Mouse (Mus musculus) gastrocnemius, postnatal 25 days (tissue): ENCODE data around the gene Gtf2ird1. TPM values are rescaled to one million over a fixed set of nuclear protein-coding genes. Genes with fewer than 3 reads are reported as not detected.
"Not testable (repeated sequence)": the region's sequence is repeated elsewhere in the genome, so short reads cannot be mapped to it uniquely, and the experiment has no call there.

Experiments
- DNase-seq: peaks from one replicate; pipeline ENCODE4 v3.0.0; 2022
- long read RNA-seq, 2 experiments: library from polyadenylated mRNA; stranded (forward); transcript quantifications; one replicate each; pipeline ENCODE4 v2.0.0; 2021
- total RNA-seq, 2 experiments: library from RNA; stranded (reverse); gene quantifications; 1 replicate in 1 of 2; 2 replicates in 1 of 2; pipeline ENCODE4 v1.2.3; 2021

Gene Gtf2ird1
- total RNA-seq = 1 to 10 TPM; 9.6 to 9.9 TPM
- long read RNA-seq, experiment 1, partial matches to known transcripts = 57 of 59 reads
- long read RNA-seq, experiment 1, other reads (novel, unspliced or antisense) = 0 of 59 reads
- long read RNA-seq, experiment 2, partial matches to known transcripts = 27 of 29 reads
- long read RNA-seq, experiment 2, other reads (novel, unspliced or antisense) = 1 of 29 reads

GRCm38 (mm10) chr5:134456503-134456962 is at the start of gene Gtf2ird1:
Gene Gtf2ird1 (minus strand): TSS chr5:134456716.
- peak; percentile 72 for DNase-seq

DNA sequence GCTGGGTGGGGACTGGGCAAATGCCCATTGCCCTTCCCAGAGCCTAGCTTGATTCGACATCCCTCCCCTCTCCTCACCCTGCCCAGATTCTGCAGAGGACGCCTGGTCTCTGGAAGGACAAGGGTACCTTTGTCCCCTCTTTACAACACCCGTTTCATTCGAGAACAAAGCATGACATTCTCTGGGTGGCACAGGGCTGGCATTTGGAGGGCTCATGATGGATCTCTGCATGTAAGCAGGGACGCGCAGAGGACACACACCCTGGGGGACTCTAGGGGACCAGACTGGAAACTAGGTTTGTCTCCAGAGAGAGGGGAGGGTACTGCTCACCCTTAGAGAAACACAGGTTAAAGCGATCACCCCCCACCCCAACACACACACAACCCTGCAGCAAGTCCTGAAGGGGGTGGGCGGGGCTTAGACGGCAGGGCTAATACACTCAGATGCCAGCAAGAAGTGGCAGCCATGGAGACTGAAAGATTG is 49.3 kb upstream of the Gtf2ird1 start:
- no peak for DNase-seq

- no peak for DNase-seq
These were observed 46.1 kb upstream of the Gtf2ird1 start for GRCm38 (mm10) chr5:134502591-134502990.

GRCm38 (mm10) chr5:134501453-134501852 is 44.9 kb upstream of the Gtf2ird1 start:
- no peak for DNase-seq

DNA sequence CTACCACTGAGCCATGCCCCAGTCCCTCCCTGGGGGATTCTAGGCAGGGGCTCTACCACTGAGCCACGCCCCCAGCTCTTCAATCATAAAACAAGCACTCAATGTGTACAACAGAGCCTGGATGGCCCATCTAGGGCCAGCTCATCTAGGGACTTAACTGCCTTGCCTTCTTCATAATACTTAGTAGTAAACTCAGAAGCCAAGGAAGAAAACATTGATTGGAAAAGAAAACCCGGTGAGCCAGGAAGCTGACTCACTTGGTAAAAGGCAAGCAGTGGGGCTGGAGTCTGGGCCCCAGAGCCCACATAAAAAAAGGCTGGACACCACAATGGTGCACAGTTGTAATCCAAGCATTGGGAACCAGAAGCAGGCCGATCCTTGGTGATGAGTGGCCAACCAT is 44.2 kb upstream of the Gtf2ird1 start:
- DNase-seq = no peak

GRCm38 (mm10) chr5:134500062-134500461 is 43.5 kb upstream of the Gtf2ird1 start:
- DNase-seq = peak; percentile 50

- DNase-seq = no peak
These were observed 40.5 kb upstream of the Gtf2ird1 start for GRCm38 (mm10) chr5:134497026-134497425.

- no peak for DNase-seq
These were observed 39.3 kb upstream of the Gtf2ird1 start for GRCm38 (mm10) chr5:134495796-134496195.

- DNase-seq = peak; percentile 73
These were observed 37.6 kb upstream of the Gtf2ird1 start for GRCm38 (mm10) chr5:134494142-134494541.

DNA sequence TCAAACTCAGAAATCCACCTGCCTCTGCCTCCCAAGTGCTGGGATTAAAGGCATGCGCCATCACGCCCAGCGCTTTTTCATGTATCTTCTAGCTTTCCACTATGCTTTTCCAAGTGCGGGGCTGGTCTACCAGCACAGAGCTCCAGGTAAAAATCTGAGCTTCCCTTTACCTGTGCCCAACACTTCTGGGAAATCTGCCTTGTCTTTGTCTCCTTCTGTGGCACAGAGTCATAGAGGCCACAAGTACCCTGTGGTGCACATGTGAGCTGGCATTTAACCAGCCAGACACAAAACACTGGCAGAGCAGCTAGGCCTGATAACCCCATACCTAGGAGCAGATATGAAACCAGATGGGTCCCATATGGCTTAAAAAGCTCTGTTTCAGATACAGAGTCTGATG is 36.4 kb upstream of the Gtf2ird1 start:
- no peak for DNase-seq

- peak; percentile 63 for DNase-seq
These were observed 35.3 kb upstream of the Gtf2ird1 start for GRCm38 (mm10) chr5:134491712-134492417.

DNA sequence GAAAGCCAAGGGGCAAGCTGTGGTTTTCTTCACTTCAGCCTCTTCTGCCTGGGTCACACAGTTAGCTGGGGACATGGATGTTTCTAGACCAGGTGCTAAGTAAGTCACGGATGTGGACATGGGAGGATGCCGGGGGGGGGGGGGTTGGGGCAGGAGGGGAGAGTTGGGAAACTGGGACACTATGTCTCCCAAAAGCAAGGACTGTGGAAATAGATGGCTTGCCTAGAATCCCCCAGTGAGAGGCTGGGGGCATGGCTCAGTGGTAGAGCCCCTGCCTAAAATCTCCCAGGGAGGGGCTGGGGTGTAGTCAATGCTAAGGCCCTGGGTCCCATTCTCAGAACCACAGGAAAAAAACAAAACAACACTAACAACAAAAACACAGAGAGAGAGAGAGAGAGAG is 34.7 kb upstream of the Gtf2ird1 start:
- DNase-seq = no peak

DNA sequence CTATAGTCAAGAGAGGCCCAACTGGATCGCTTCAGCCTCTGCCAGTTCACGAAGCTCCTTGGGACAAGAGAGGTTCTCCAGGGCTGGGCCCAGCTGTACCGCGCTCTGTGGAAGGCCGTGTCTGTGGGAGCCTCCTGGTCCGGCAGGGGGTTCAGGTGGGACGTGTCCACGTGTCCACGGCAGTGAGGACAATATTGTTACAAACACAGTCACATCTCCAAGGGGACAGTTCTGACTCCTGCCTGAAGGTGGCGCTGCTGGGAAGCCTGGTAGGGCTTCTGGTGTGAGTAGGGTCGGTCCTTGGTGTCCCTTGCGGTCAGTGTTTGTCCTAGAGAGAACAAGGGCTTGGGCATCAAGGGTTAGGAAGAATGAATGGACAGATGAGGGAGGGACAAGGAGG is 33.9 kb upstream of the Gtf2ird1 start:
- no peak for DNase-seq

DNA sequence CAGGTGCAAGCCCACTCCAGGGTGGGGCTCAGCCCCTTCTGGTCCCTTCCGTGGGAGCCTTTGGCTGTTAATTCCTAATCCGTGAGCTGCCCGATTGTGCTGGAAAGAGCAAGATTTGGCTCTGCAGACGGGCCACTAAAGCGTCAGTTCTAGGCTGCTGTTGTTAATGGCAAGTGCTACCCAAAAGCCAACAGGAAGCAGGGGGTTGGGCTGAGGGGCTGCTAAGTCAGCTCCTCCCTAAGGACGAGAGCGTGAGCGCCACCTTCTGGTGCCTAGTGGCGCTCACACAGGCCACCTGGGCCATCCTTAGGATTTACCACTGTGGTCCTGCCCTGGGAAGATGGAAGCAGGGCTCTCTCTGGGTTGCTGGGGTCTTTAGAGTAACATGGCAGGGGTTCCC is 33.1 kb upstream of the Gtf2ird1 start:
- no peak for DNase-seq

- no peak for DNase-seq
These were observed 32.1 kb upstream of the Gtf2ird1 start for GRCm38 (mm10) chr5:134488596-134488995.

GRCm38 (mm10) chr5:134488042-134488441 is 31.5 kb upstream of the Gtf2ird1 start:
- no peak for DNase-seq

GRCm38 (mm10) chr5:134485900-134486665 is 29.6 kb upstream of the Gtf2ird1 start:
- no peak for DNase-seq

DNA sequence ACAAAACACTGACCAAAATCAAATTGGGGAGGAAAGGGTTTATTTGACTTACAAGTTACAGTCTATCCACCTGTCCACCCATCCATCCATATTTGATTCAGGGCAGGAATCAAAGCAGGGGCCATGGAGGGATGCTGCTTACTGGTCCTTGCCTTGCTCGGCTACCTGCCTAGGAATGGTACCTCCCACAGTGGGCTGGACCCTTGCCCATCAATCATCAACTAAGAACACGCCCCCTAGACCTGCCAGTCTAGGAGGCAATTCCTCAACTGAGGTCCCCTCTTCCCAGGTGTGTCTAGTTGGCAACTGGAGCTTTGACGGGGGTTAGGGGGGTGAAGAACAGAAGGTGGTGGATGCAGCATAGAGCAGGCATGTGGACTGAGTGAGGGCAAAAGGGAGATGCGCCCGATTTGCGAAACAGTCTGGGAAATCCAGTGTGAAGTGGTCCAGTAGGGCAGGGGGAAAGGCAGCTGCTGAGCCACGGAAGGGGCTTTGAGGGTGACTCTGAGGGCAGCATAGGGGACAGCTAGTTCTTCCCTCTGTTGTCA is 28.7 kb upstream of the Gtf2ird1 start:
- DNase-seq = no peak

- DNase-seq = no peak
These were observed 26.8 kb upstream of the Gtf2ird1 start for GRCm38 (mm10) chr5:134483291-134483690.

DNA sequence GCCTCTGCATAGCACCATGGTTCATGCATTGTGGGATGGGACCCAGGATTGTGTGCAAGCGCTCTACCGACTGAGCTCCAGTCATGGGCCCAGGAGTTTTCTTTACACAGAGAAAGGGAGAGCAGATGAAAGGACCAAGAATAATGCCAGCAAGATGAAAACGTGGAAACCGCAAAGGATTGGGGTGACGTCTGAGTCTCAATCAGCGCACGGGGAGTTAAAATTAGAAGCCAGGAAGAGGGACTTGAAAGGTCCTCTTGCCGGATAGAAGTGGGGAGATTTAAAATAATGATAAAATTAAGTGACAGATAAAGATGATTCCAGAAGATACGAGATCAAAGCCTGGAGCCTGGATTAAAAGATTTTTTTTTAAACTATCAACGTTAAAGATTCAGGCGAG is 25.8 kb upstream of the Gtf2ird1 start:
- no peak for DNase-seq

DNA sequence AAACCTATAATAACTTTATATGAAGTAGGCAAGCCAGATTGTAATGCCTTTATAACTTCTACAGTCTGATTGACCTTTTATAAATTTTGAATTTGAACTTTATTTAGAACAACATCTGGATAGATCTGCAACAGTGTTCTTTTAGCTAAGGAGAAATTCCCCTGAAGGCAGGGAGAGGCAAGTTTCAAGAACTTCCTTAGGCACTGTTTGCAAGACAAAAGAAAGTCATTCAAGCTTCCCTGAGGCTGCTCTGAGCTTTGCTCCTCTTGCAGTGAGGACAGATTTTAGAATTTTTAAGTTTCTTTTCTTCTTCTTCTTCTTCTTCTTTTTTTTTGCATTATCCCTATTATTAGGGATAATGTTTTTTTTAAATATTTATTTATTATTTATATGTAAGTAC is 22.4 kb upstream of the Gtf2ird1 start:
- DNase-seq = not testable (repeated sequence)

- DNase-seq = not testable (repeated sequence)
These were observed 19.2 kb upstream of the Gtf2ird1 start for GRCm38 (mm10) chr5:134475686-134476085.
